9 mouse cellular contexts compared by ENCODE assay signal in the genomic region with DNA sequence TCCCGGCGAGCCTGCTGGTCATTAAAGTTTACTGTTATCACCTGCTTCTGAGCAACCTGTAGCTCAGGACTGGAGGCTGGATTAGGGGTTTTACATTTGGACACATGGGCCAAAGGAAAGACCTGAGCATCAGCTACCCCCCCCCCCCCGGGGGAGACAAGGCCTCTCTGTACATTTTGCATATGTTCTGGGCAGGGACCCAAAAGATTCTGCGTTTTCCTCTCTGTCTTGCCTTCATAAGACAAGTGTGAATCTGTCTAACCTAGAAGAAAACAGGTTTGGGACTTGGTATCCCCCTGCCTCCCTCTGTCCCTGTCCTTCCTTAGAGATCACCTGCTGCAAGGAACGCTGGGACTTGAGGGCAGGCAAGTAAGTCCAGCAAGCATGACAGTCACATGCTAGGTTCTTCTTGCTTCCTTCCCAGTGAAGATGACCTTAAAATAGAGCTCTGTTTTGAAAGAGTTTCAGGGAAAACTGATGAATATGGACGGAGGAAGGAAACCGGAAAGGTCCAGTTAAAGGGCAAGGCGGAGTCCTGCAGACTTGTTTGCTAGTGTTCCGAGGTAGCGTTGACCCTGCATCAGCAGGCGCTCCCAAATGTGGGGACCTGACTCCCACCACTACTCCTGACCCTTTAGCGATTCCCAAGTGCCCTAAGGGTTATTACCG. TPM values are rescaled to one million over a fixed set of nuclear protein-coding genes. Genes with fewer than 3 reads are reported as not detected.
DNase-seq lines count a peak whose midpoint lies in the region; ATAC-seq and TF ChIP-seq lines count a peak whose summit lies in the region.
"Had no signal": no experiment of that assay in that cellular context is flagged by ENCODE, and none has a peak within 500 bp of the region (broad histone marks: within the 10 kb centered on the region; RNA-seq: fewer than 3 reads in every experiment).

No protein-coding gene starts in this region.

- H3K4me1 ChIP-seq in kidney, embryonic 14.5 days (ENCODE audit: control insufficient read depth, insufficient read depth, low read length): peaks cover 8% of the 10 kb centered on the region; the same call in 1 of the 2 replicates
- H3K4me1 ChIP-seq in MEL (ENCODE audit: control insufficient read depth in 1 of 2, insufficient read depth in 2 of 2, low read length in 2 of 2): peaks cover 2 to 32% of the 10 kb centered on the region in 2 experiments
- peaks cover 26% of the 10 kb centered on the region for H3K4me1 ChIP-seq in brown adipose tissue, adult 24 weeks (ENCODE audit: control insufficient read depth, insufficient read depth, insufficient read length, low read length)
- H3K4me1 ChIP-seq in hindbrain, embryonic 16.5 days (ENCODE audit: control insufficient read depth, insufficient read depth, low read depth, low read length): peaks cover 20% of the 10 kb centered on the region

- 62% methylated on average over 13 of the region's 13 CpGs for WGBS in kidney, embryonic 14.5 days
- 75% methylated on average over 13 of the region's 13 CpGs for WGBS in hindbrain, embryonic 16.5 days

- no peak for TF ChIP-seq POLR2A in MEL (IDR thresholded peaks at IDR 0.05; ENCODE audit: control insufficient read depth in 1 of 2, insufficient read depth in 1 of 2, low read depth in 1 of 2, low read length in 2 of 2, poor library complexity in 1 of 2)

- no peak overlapping the region; the same call in 1 of the 2 replicates for H3K27ac ChIP-seq in kidney, embryonic 14.5 days (ENCODE audit: low read depth, low read length)
- H3K27ac ChIP-seq in MEL (ENCODE audit: control insufficient read depth, low read depth, low read length): no peak overlapping the region
- H3K27ac ChIP-seq in brown adipose tissue, adult 24 weeks (replicated peaks; ENCODE audit: low read depth, low read length): peak overlapping the region; percentile 82
- H3K27ac ChIP-seq in hindbrain, embryonic 16.5 days (ENCODE audit: low read depth, low read length): no peak overlapping the region
- H3K27ac ChIP-seq: neural tube, embryonic 13.5 days had no signal

- no peak overlapping the region for H3K4me2 ChIP-seq in kidney, embryonic 14.5 days (replicated peaks; ENCODE audit: low read depth, low read length)
- H3K4me2 ChIP-seq in hindbrain, embryonic 16.5 days (ENCODE audit: low read length): no peak overlapping the region
- H3K4me2 ChIP-seq: neural tube, embryonic 13.5 days had no signal

- no peak for ATAC-seq in kidney, embryonic 14.5 days (ENCODE audit: low FRiP score, low TSS enrichment)
- ATAC-seq in megakaryocyte, adult 5-6 weeks (ENCODE audit: poor library complexity, severe bottlenecking): no peak
- no peak for ATAC-seq in hindbrain, embryonic 16.5 days
- ATAC-seq: Patski had no signal

- no peaks in the 10 kb centered on the region for H3K9me3 ChIP-seq in kidney, embryonic 14.5 days (ENCODE audit: control insufficient read depth, low read length)
- H3K9me3 ChIP-seq in MEL (replicated peaks; ENCODE audit: insufficient read depth, low read length): no peaks in the 10 kb centered on the region
- no peaks in the 10 kb centered on the region for H3K9me3 ChIP-seq in hindbrain, embryonic 16.5 days (ENCODE audit: control insufficient read depth, low read length)
- H3K9me3 ChIP-seq: neural tube, embryonic 13.5 days had no signal

- no peaks in the 10 kb centered on the region for H3K36me3 ChIP-seq in kidney, embryonic 14.5 days (ENCODE audit: control insufficient read depth, insufficient read depth, low read length)
- H3K36me3 ChIP-seq in MEL (ENCODE audit: control insufficient read depth in 1 of 2, insufficient read depth in 2 of 2, low read length in 2 of 2): peaks cover 0 to 19% of the 10 kb centered on the region in 2 experiments; a peak in 2 of 4 replicates
- no peaks in the 10 kb centered on the region for H3K36me3 ChIP-seq in hindbrain, embryonic 16.5 days (ENCODE audit: control insufficient read depth, insufficient read depth, low read length)
- H3K36me3 ChIP-seq: neural tube, embryonic 13.5 days had no signal

- no peaks in the 10 kb centered on the region; the same call in 1 of the 2 replicates for H3K79me2 ChIP-seq in MEL (ENCODE audit: control insufficient read depth, insufficient read depth, low read length, poor library complexity)

- no peaks in the 10 kb centered on the region for H3K27me3 ChIP-seq in kidney, embryonic 14.5 days (ENCODE audit: control insufficient read depth, insufficient read depth, low read length)
- no peaks in the 10 kb centered on the region for H3K27me3 ChIP-seq in MEL (ENCODE audit: control insufficient read depth in 1 of 2, insufficient read depth in 2 of 2, low read length in 2 of 2)
- no peaks in the 10 kb centered on the region for H3K27me3 ChIP-seq in hindbrain, embryonic 16.5 days (replicated peaks; ENCODE audit: control insufficient read depth, insufficient read depth, low read length)
- H3K27me3 ChIP-seq: Patski had no signal

- intact Hi-C loops in heart, postnatal 36 days (cut with DNase I): loop anchor here (2.0 kb wide), 1 partner anchor 146 kb away; no protein-coding TSS in a partner anchor

- TF ChIP-seq CTCF in MEL (IDR thresholded peaks at IDR 0.05 in 2 of 3, conservative IDR thresholded peaks at IDR 0.05 in 1 of 3; ENCODE audit: control insufficient read depth in 1 of 3, insufficient read depth in 1 of 3, low read depth in 2 of 3, low read length in 3 of 3, poor library complexity in 1 of 3, severe bottlenecking in 1 of 3): no peak

- no peak overlapping the region for H3K9ac ChIP-seq in kidney, embryonic 14.5 days (ENCODE audit: low read depth, low read length)
- H3K9ac ChIP-seq in MEL (ENCODE audit: control insufficient read depth, low read depth, low read length, poor library complexity, severe bottlenecking): peak overlapping the region; percentile 62; the same call in 1 of the 2 replicates
- no peak overlapping the region for H3K9ac ChIP-seq in hindbrain, embryonic 16.5 days (ENCODE audit: low read depth, low read length)
- H3K9ac ChIP-seq: neural tube, embryonic 13.5 days had no signal

- no peak for TF ChIP-seq RAD21 in MEL (IDR thresholded peaks at IDR 0.05; ENCODE audit: low read depth, low read length)

- H3K4me3 ChIP-seq in kidney, embryonic 14.5 days (ENCODE audit: low read length): no peak overlapping the region
- 0 out of 4 replicates have a peak overlapping the region, but pooled peaks of 1 of the 2 experiments have one; percentile 86 for H3K4me3 ChIP-seq in MEL (ENCODE audit: control insufficient read depth in 1 of 2, insufficient read depth in 1 of 2, low read depth in 2 of 2, low read length in 2 of 2)
- no peak overlapping the region for H3K4me3 ChIP-seq in brown adipose tissue, adult 24 weeks (ENCODE audit: insufficient read depth, low read depth, low read length)
- H3K4me3 ChIP-seq in hindbrain, embryonic 16.5 days (ENCODE audit: low read length): no peak overlapping the region
- H3K4me3 ChIP-seq: neural tube, embryonic 13.5 days had no signal

- no peak for TF ChIP-seq EP300 in MEL (IDR thresholded peaks at IDR 0.05; ENCODE audit: low read depth in 1 of 2, low read length in 2 of 2)

- peak; percentile 26 to 36 for DNase-seq in kidney, postnatal 36 days
- DNase-seq in MEL (ENCODE audit: low read depth, low spot score): no peak
- peak; percentile 30 to 42 for DNase-seq in heart, postnatal 36 days

TF ChIP-seq in MEL, 35 proteins besides CTCF, POLR2A, EP300 and RAD21 (continues in another document):
- no peak for TF ChIP-seq POLR2AphosphoS5 (IDR thresholded peaks at IDR 0.05; ENCODE audit: borderline replicate concordance, low read depth, low read length)
- no peak for TF ChIP-seq UBTF (IDR thresholded peaks at IDR 0.05; ENCODE audit: borderline replicate concordance, insufficient read depth, low read depth, low read length)
- TF ChIP-seq MAX (IDR thresholded peaks at IDR 0.05; ENCODE audit: low read length): no peak
- no peak for TF ChIP-seq MYC (IDR thresholded peaks at IDR 0.05; ENCODE audit: low read depth, low read length)
- TF ChIP-seq SIN3A (IDR thresholded peaks at IDR 0.05; ENCODE audit: low read length): no peak
- TF ChIP-seq MEF2A (IDR thresholded peaks at IDR 0.05; ENCODE audit: extremely low read depth, insufficient replicate concordance, low read depth, low read length, poor library complexity, severe bottlenecking): no peak
- TF ChIP-seq TCF12 (IDR thresholded peaks at IDR 0.05; ENCODE audit: low read depth, low read length): no peak
- TF ChIP-seq ZC3H11A (IDR thresholded peaks at IDR 0.05; ENCODE audit: low read depth, low read length): no peak
- TF ChIP-seq USF1 (IDR thresholded peaks at IDR 0.05; ENCODE audit: low read depth, low read length): no peak
- no peak for TF ChIP-seq GATA1 (IDR thresholded peaks at IDR 0.05; ENCODE audit: low read depth, low read length)
- TF ChIP-seq MAZ (IDR thresholded peaks at IDR 0.05; ENCODE audit: low read depth, low read length): no peak
- no peak for TF ChIP-seq HCFC1 (IDR thresholded peaks at IDR 0.05; ENCODE audit: low read depth, low read length)
- TF ChIP-seq NRF1 (IDR thresholded peaks at IDR 0.05; ENCODE audit: insufficient read depth, low read depth, low read length, poor library complexity, severe bottlenecking): no peak
- TF ChIP-seq JUND (IDR thresholded peaks at IDR 0.05; ENCODE audit: low read depth, low read length): no peak

RNA-seq across cellular contexts. Expression of gene Cryzl2, which starts 13.6 kb away (rescaled TPM):
- polyA plus RNA-seq in kidney, embryonic 14.5 days (2014; fragmentation: Nextera tagmentation; extraction: Ambion mirVana): 13.3 and 17.7 TPM in 2 replicates
- total RNA-seq in MEL (2012; rRNA removed): 0.12 TPM in 1 of 2 replicates, not detected in the other
- polyA plus RNA-seq in MEL (2012; ENCODE audit: insufficient read depth in 1 of 2, insufficient read length in 2 of 2, low read depth in 1 of 2, low replicate concordance in 2 of 2, missing spikeins in 1 of 2): under 1 TPM in 1 of 2 experiments, not detected in 1; 0.04 TPM
- polyA plus RNA-seq in brown adipose tissue, adult 24 weeks (2012; ENCODE audit: insufficient read depth, insufficient read length, missing spikeins): 21.4 and 26.2 TPM in 2 replicates
- 1 to 10 TPM; 7.3 to 8.4 TPM for total RNA-seq in heart, postnatal 36 days (2021)
- 6.0 and 8.4 TPM in 2 replicates for total RNA-seq in megakaryocyte, adult 5-6 weeks (2015)
- 4.7 and 8.0 TPM in 2 replicates for total RNA-seq in megakaryocyte, adult 5-6 weeks (2017)
- 8.3 and 9.7 TPM in 2 replicates for polyA plus RNA-seq in hindbrain, embryonic 16.5 days (2015; fragmentation: Nextera tagmentation; extraction: Ambion mirVana)
- polyA plus RNA-seq: Patski had no signal

RNA-seq across cellular contexts. Expression of gene Rasal2, which starts 32.4 kb away (rescaled TPM):
- 9.3 and 11.3 TPM in 2 replicates for polyA plus RNA-seq in kidney, embryonic 14.5 days (2014; fragmentation: Nextera tagmentation; extraction: Ambion mirVana)
- total RNA-seq in MEL (2012; rRNA removed): 1.5 and 1.9 TPM in 2 replicates
- polyA plus RNA-seq in MEL (2012; ENCODE audit: insufficient read depth in 1 of 2, insufficient read length in 2 of 2, low read depth in 1 of 2, low replicate concordance in 2 of 2, missing spikeins in 1 of 2): 1 to 10 TPM in 1 of 2 experiments, not detected in 1; 3.2 TPM
- polyA plus RNA-seq in brown adipose tissue, adult 24 weeks (2012; ENCODE audit: insufficient read depth, insufficient read length, missing spikeins): 2.6 and 3.4 TPM in 2 replicates
- 10 to 100 TPM; 25.4 to 35.8 TPM for total RNA-seq in heart, postnatal 36 days (2021)
- 0.46 and 1.2 TPM in 2 replicates for total RNA-seq in megakaryocyte, adult 5-6 weeks (2015)
- total RNA-seq in megakaryocyte, adult 5-6 weeks (2017): 0.73 and 0.98 TPM in 2 replicates
- polyA plus RNA-seq in hindbrain, embryonic 16.5 days (2015; fragmentation: Nextera tagmentation; extraction: Ambion mirVana): 35.4 and 37.1 TPM in 2 replicates
